Mouse (Mus musculus) midbrain, embryonic 16.5 days (tissue): ENCODE measurements at regions not wholly inside any gene's neighbourhood (a gene's known extent, or its start where the extent isn't known, plus 50 kb on each side); places are given as distances from the start of the nearest gene placed in this dataset.

Experiments
- ATAC-seq: fragments of 200-750 bp; cut with Nextera tagmentation; 2 replicates; pipeline ENCODE4 v1.8.0; 2017; ENCODE audit warnings: moderate TSS enrichment
- H3K27ac ChIP-seq: fragments of 300-500 bp; sonication (generic); 2 replicates; pipeline ENCODE4 v1.5.1; 2014; ENCODE audit warnings: mild to moderate bottlenecking, low read length, mixed read lengths
- H3K27me3 ChIP-seq: fragments of 300-500 bp; sonication (generic); 2 replicates; pipeline ENCODE4 v1.6.1; 2014; ENCODE audit warnings: low read depth, low read length, mixed read lengths; ENCODE audit not compliant: control insufficient read depth, insufficient read depth
- H3K36me3 ChIP-seq: fragments of 300-500 bp; sonication (generic); 2 replicates; pipeline ENCODE4 v1.6.1; 2014; ENCODE audit warnings: mild to moderate bottlenecking, low read length, moderate library complexity, mixed read lengths; ENCODE audit not compliant: control insufficient read depth, insufficient read depth
- H3K4me1 ChIP-seq: fragments of 300-500 bp; sonication (generic); 2 replicates; pipeline ENCODE4 v1.6.1; 2014; ENCODE audit warnings: mild to moderate bottlenecking, low read length, mixed read lengths; ENCODE audit not compliant: control insufficient read depth, insufficient read depth
- H3K4me2 ChIP-seq: fragments of 300-500 bp; sonication (generic); 2 replicates; pipeline ENCODE4 v1.6.1; 2014; ENCODE audit warnings: mild to moderate bottlenecking, low read length, mixed read lengths
- H3K4me3 ChIP-seq: fragments of 300-500 bp; sonication (generic); 2 replicates; pipeline ENCODE4 v1.5.1; 2014; ENCODE audit warnings: low read depth, mild to moderate bottlenecking, low read length, moderate library complexity, mixed read lengths
- H3K9ac ChIP-seq: fragments of 300-500 bp; sonication (generic); 2 replicates; pipeline ENCODE4 v1.6.1; 2014; ENCODE audit warnings: low read depth, low read length, mixed read lengths
- H3K9me3 ChIP-seq: fragments of 300-500 bp; sonication (generic); replicated peaks from 2 replicates; pipeline ENCODE4 v1.6.1; 2014; ENCODE audit warnings: mild to moderate bottlenecking, low read length, mixed read lengths; ENCODE audit not compliant: control insufficient read depth, poor library complexity, severe bottlenecking
- WGBS: fragments of 180-500 bp; shearing (Covaris S2); extraction: QIAGEN DNeasy Blood & Tissue Kit; methylation state at CpG from one replicate; pipeline ENCODE4 v1.1.7; 2014; 5-methylcytosine and 5-hydroxymethylcytosine counted together

DNA sequence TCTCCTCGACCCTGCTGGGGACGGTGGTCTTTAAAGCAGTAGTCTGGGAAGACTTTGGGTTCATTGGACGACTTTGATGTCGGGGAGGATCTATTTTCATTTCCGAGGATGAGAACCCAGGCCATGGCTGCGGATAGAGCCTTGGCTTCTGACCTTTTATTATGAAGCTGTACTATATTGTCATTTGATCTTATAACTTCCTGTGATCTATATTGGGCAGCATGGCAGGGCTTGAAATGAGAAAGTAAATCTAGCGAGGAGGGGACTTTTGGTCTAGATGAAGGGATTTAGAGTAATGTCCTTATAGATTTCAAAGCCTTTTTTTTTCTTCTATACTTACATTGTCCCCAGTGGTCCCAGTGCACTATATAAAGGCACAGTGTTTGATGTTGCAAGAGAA, 172.8 kb upstream of the Stt3b start:
- WGBS: 80% methylated on average over 7 of the region's 7 CpGs
- H3K4me1 ChIP-seq: peaks cover 2% of the 10 kb centered on the region; the same call in 1 of the 2 replicates
- no peaks in the 10 kb centered on the region for H3K36me3 ChIP-seq
- H3K27me3 ChIP-seq: no peaks in the 10 kb centered on the region
- no peak overlapping the region for H3K4me2 ChIP-seq
- H3K9me3 ChIP-seq: no peaks in the 10 kb centered on the region
- H3K9ac ChIP-seq: no peak overlapping the region
- no peak overlapping the region for H3K27ac ChIP-seq
- H3K4me3 ChIP-seq: no peak overlapping the region
- ATAC-seq: no peak

DNA sequence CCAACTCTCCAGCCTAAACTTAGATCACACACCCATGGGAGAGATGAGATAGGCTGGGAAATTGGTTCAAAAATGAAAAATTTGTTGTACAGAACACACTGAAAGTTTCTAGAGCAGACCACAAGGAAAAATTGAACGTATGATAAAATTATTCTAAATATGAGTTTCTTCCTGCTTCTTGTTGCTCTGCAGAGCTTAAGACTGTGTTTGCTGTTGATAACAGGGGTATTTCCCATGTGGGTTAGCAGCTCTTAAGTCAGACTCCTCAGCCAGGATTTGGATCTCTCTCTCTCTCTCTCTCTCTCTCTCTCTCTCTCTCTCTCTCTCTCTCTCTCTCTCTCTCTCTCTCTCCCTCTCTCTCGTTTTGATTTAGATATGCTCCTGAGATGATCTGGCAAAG, 173.5 kb upstream of the Stt3b start:
- Histone ChIP-seq H3K9ac (no peak overlapping the region), H3K27ac (no peak overlapping the region), H3K4me1 (peaks cover 2% of the 10 kb centered on the region; the same call in 1 of the 2 replicates), H3K36me3 (no peaks in the 10 kb centered on the region), H3K9me3 (no peaks in the 10 kb centered on the region), H3K27me3 (no peaks in the 10 kb centered on the region), H3K4me2 (no peak overlapping the region), H3K4me3 (no peak overlapping the region)
- WGBS: 70% methylated on average over 2 of the region's 2 CpGs
- no peak for ATAC-seq

DNA sequence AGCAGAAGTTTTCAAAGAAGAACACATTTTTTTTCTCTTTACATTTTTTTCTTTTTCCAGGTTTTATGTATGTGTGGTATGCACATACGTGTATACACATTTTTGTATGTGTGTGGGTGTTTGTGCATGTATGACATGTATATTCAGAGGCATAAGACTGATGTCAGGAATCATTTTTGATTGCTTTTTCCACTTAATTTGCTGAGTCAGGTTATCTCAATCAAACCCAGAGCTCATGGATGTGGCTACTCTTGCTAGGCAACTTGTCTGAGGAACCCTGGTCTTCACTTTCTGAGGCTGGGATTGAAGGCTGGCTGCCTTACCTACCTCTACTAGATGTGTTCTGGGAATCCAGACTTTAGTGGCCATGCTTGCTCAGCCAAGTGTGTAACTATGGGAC, 174.2 kb upstream of the Stt3b start:
- Histone ChIP-seq H3K9me3 (no peaks in the 10 kb centered on the region), H3K27ac (no peak overlapping the region), H3K9ac (no peak overlapping the region), H3K4me3 (no peak overlapping the region), H3K4me1 (peaks cover 2% of the 10 kb centered on the region; the same call in 1 of the 2 replicates), H3K27me3 (no peaks in the 10 kb centered on the region), H3K36me3 (no peaks in the 10 kb centered on the region), H3K4me2 (no peak overlapping the region)
- WGBS: 95% methylated on average over 1 of the region's 1 CpGs
- ATAC-seq: no peak

DNA sequence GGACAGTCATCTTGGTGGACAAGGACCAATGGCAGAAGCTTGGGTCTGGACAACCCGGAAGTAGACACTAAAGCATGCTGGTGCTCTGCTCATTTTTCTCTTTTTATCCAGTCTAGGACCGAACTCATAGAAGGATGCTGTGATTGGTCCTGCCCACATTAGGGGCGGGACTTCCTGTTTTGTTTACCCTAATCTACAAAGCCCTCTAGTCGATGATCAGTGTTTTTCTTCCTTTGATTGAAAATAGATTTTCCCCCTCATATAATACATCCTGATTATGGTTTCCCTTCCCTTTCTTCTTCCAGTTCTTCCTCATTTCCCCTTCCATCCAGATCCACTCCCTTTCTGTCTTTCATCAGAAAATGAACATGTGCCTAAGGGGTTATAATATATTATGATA, 175.0 kb upstream of the Stt3b start:
- H3K9me3 ChIP-seq: no peaks in the 10 kb centered on the region
- no peaks in the 10 kb centered on the region for H3K4me1 ChIP-seq
- H3K9ac ChIP-seq: no peak overlapping the region
- ATAC-seq: no peak
- no peaks in the 10 kb centered on the region for H3K36me3 ChIP-seq
- 96% methylated on average over 4 of the region's 4 CpGs for WGBS
- H3K4me2 ChIP-seq: no peak overlapping the region
- no peak overlapping the region for H3K4me3 ChIP-seq
- no peaks in the 10 kb centered on the region for H3K27me3 ChIP-seq
- H3K27ac ChIP-seq: no peak overlapping the region

DNA sequence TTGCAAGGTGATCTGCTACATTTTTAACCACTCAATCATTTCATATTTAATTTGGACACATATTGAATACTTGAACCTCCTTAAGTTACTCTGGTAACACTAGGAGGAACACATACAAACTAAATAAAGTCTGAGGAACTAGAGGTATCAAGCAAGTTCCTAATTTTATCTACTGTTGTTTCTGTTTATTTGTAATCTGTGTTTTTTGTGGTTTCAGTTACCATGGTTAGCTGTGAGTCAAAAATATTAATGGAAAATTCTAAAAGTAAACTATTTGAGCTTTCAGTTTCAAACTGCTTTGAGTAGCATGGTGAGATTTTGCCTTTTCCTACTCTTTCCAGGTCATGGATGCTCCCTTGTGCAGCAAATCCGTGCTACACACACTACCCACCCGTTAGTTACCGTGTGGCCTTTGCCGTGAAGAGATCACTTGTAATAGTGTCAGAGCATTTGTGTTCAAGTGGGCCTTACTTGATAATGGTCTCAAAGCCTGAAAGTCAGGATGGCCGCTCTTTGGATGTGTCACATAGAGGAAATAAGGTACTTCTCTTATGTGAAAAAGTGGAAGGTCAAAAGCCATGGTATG, 177.0 kb upstream of the Stt3b start:
- H3K27me3 ChIP-seq: no peaks in the 10 kb centered on the region
- 88% methylated on average over 5 of the region's 5 CpGs for WGBS
- H3K4me1 ChIP-seq: no peaks in the 10 kb centered on the region
- H3K9ac ChIP-seq: no peak overlapping the region
- H3K9me3 ChIP-seq: no peaks in the 10 kb centered on the region
- no peak overlapping the region for H3K4me3 ChIP-seq
- H3K4me2 ChIP-seq: no peak overlapping the region
- H3K27ac ChIP-seq: no peak overlapping the region
- no peak for ATAC-seq
- no peaks in the 10 kb centered on the region for H3K36me3 ChIP-seq

DNA sequence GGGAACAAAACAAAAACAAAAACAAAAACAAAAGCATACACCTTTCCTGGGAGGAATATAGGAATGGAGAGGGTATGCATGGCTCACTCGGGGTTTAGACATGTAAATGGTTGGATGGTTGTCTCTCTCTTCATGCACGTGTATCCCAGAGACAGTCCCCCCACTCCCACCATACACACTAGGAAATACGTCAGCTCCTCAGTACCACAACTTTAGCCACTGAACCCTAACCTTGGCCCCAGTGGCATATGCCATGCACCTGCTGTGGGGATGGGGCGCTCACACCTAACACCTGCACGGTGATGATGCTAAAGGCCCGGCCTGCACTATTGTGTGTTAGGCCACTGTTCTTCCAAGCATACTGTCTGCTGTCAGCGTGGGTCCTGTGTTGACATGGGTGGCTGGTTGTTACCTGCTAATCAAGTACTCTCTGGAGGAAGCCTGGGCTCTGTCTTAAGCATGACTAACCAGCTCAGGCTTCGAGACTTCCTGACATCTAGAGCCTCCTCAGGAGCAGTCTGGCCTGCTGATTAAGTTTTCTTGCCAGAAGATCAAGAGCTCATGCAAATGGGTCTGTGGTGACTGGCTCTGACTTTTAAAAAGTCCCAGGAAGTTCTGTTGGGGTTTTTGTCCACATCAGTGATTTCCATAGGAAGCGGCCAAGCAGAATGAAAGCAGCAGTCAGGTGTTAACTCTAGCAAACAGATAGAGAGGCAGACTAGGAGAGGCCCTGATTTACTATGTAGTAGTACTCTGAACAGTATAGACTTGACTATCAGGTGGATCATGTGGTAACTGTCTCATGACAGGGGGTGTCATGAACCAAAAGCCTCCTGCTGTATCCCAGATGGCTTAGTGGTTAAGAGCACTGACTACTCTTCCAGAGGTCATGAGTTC, 178.9 kb upstream of the Stt3b start:
- no peak overlapping the region for H3K4me3 ChIP-seq
- H3K4me2 ChIP-seq: no peak overlapping the region
- no peaks in the 10 kb centered on the region for H3K27me3 ChIP-seq
- no peaks in the 10 kb centered on the region for H3K9me3 ChIP-seq
- H3K36me3 ChIP-seq: no peaks in the 10 kb centered on the region
- WGBS: 81% methylated on average over 9 of the region's 9 CpGs
- H3K27ac ChIP-seq: no peak overlapping the region
- no peaks in the 10 kb centered on the region for H3K4me1 ChIP-seq
- no peak for ATAC-seq
- H3K9ac ChIP-seq: no peak overlapping the region

DNA sequence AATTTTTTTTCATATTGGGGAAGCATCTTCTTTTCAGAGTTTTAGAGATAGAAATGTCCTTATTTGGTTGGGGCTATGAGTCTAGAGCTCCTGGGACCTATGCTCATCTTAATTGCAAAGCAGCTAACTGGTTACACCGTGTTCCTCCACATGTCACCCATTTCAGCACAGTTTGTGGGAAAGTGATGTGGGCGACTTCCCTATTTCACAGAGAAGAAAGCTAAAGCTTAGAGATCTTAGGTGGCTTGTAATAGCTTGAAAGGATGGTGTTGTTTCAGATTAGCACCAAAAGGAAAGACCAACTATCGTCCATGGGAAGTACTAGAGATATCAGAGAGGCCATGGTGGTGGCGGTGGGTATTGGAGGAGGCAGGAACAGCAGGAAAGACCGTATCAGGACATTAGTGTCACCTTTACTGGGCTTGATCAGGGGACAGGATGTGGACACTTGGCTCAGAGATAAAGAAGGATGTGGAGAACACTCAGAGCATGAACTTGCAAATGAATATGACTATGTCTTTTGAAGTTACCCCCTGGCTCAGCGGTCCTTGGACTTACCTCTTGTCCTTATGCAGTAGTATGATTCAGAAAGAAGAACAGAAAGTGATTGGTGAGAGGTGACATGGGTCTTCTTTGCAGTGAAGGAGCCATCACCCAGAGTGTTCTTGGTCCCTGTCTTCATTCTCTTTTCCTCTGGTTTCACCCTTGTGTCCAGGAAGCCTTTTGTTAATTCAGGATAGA, 182.4 kb upstream of the Stt3b start:
- H3K27me3 ChIP-seq: no peaks in the 10 kb centered on the region
- no peak for ATAC-seq
- no peak overlapping the region for H3K9ac ChIP-seq
- H3K4me2 ChIP-seq: no peak overlapping the region
- H3K9me3 ChIP-seq: no peaks in the 10 kb centered on the region
- no peak overlapping the region for H3K4me3 ChIP-seq
- 82% methylated on average over 6 of the region's 6 CpGs for WGBS
- H3K27ac ChIP-seq: no peak overlapping the region
- H3K4me1 ChIP-seq: no peaks in the 10 kb centered on the region
- H3K36me3 ChIP-seq: no peaks in the 10 kb centered on the region

DNA sequence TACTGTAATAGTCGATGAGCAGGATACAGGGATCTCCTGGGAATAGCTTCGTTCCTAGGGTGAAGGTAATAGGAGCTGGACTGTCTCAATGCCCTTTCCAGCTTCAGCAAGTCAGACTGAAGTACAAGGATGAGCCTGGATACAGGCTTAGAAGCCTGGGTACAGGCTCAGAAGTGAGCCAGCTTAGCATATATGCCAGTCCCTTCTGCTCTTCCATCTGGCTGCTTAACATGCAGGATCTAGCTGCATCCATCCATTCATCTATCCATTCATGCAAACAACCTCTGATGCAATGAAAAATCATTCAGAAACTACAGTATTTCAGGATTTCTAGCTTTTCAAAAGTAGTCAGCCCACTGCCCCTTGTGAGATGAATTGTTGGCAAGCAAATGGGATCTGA, 183.5 kb upstream of the Stt3b start:
- ATAC-seq: no peak
- H3K4me1 ChIP-seq: no peaks in the 10 kb centered on the region
- H3K36me3 ChIP-seq: no peaks in the 10 kb centered on the region
- no peak overlapping the region for H3K9ac ChIP-seq
- no peaks in the 10 kb centered on the region for H3K9me3 ChIP-seq
- H3K4me3 ChIP-seq: no peak overlapping the region
- no peak overlapping the region for H3K4me2 ChIP-seq
- no peak overlapping the region for H3K27ac ChIP-seq
- WGBS: 84% methylated on average over 2 of the region's 2 CpGs
- H3K27me3 ChIP-seq: no peaks in the 10 kb centered on the region

DNA sequence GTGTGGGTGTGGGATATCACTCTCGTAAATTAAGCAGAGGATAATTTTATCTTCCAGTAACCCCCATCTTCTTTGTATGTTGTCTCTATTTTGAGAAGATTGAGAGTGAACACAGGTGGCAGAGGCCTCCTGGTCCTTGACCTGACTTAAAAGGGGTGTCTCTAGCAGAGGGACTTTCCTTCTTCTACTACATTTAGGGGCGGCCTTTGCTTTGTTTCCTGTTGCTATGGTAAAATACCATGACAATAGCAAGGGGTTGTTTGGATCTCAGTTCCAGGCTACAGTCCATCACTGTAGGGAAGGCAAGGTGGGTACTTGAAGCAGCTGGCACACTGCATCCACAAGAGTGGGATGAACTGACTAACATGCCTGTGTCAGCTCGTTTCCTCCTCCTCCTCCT, 189.3 kb upstream of the Stt3b start:
- no peak for ATAC-seq
- no peak overlapping the region for H3K4me2 ChIP-seq
- no peak overlapping the region for H3K27ac ChIP-seq
- no peaks in the 10 kb centered on the region for H3K9me3 ChIP-seq
- 43% methylated on average over 3 of the region's 3 CpGs for WGBS
- H3K27me3 ChIP-seq: no peaks in the 10 kb centered on the region
- no peaks in the 10 kb centered on the region for H3K4me1 ChIP-seq
- H3K4me3 ChIP-seq: no peak overlapping the region
- H3K36me3 ChIP-seq: no peaks in the 10 kb centered on the region
- no peak overlapping the region for H3K9ac ChIP-seq
